ENCODE assay signal across 10 mouse cellular contexts in the genomic region with DNA sequence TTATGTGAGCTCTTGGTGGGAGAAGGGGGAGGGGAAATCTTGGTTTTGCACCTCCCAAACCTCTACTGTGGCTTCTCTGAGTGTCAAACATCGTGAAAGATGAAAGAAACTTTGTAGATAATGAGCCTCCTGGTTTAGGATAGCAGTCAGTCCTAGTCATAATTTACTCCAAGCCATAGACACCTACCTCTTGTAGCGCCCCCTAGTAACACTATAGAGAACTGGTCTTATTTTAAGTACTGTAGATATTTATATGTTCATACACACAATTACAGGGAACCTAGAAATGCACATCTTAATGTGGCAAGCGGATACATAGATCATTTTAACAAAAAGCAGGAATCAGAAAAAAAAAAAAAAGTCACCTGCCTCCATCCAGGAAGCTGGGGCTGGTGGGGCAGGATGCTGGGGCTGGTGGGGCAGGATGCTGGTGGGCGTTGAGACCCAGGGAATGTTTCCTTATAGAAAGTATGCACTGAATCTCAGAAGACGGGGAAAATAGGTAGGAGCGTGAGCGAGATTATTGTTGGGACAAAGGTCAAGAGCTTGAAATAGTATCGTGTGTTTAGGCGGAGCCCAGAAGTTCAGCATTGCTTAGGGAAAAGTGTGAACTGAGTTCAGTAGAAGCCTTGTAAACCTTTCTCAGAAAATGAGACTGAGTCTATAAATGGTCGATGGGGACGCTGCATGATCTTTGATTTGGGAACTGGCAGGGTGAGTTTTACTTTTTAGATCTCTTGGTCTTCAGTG. TPM values are rescaled to one million over a fixed set of nuclear protein-coding genes. Genes with fewer than 3 reads are reported as not detected.
DNase-seq lines count a peak whose midpoint lies in the region; ATAC-seq and TF ChIP-seq lines count a peak whose summit lies in the region.
"Had no signal": no experiment of that assay in that cellular context is flagged by ENCODE, and none has a peak within 500 bp of the region (broad histone marks: within the 10 kb centered on the region; RNA-seq: fewer than 3 reads in every experiment).

No protein-coding gene starts in this region.

- ATAC-seq in lung, embryonic 14.5 days (ENCODE audit: insufficient read depth), result no peak
- no peak for ATAC-seq in hindbrain, postnatal 0 days
- ATAC-seq in CD4-positive, CD25-positive, alpha-beta regulatory T cell, adult 4 months, result no peak
- ATAC-seq: inflammation-experienced regulatory T-cells, adult 6 months had no signal

- TF ChIP-seq CTCF in heart, adult 2 months (IDR thresholded peaks at IDR 0.05), result peak; percentile 24; the same call in 1 of the 2 replicates
- no peak for TF ChIP-seq CTCF in lung, embryonic 14.5 days (IDR thresholded peaks at IDR 0.05; ENCODE audit: low read depth)
- TF ChIP-seq CTCF in hindbrain, postnatal 0 days (IDR thresholded peaks at IDR 0.05; ENCODE audit: low read depth), result peak; percentile 48; the same call in 1 of the 2 replicates
- TF ChIP-seq CTCF in olfactory bulb, adult 2 months (IDR thresholded peaks at IDR 0.05; ENCODE audit: insufficient read depth, low read depth, low read length), result no peak

- H3K4me1 ChIP-seq in heart, adult 2 months (ENCODE audit: control insufficient read depth, insufficient read depth, low read length), result no peaks in the 10 kb centered on the region; the same call in none of the 2 replicates
- H3K4me1 ChIP-seq in lung, embryonic 14.5 days (ENCODE audit: insufficient read depth), result no peaks in the 10 kb centered on the region
- no peaks in the 10 kb centered on the region for H3K4me1 ChIP-seq in hindbrain, postnatal 0 days (ENCODE audit: insufficient read depth, low read length)
- H3K4me1 ChIP-seq in olfactory bulb, adult 2 months (ENCODE audit: control insufficient read depth, insufficient read depth, low read length), result peaks cover 3% of the 10 kb centered on the region; the same call in 1 of the 2 replicates
- H3K4me1 ChIP-seq: liver, embryonic 15.5 days had no signal

- peak overlapping the region; percentile 93 for H3K27ac ChIP-seq in heart, adult 2 months
- peak overlapping the region; percentile 67 for H3K27ac ChIP-seq in lung, embryonic 14.5 days (ENCODE audit: low read depth)
- peak overlapping the region; percentile 92 for H3K27ac ChIP-seq in hindbrain, postnatal 0 days
- peak overlapping the region; percentile 64 for H3K27ac ChIP-seq in olfactory bulb, adult 2 months (ENCODE audit: insufficient read depth, low read depth, low read length)
- H3K27ac ChIP-seq: liver, embryonic 15.5 days had no signal

- no peak for TF ChIP-seq POLR2A in heart, adult 2 months (IDR thresholded peaks at IDR 0.05; ENCODE audit: insufficient read depth, low read depth, low read length)
- TF ChIP-seq POLR2A in olfactory bulb, adult 2 months (IDR thresholded peaks at IDR 0.05; ENCODE audit: insufficient read depth, low read depth, low read length), result no peak

- H3K4me3 ChIP-seq in heart, adult 2 months, result no peak overlapping the region
- no peak overlapping the region for H3K4me3 ChIP-seq in lung, embryonic 14.5 days (ENCODE audit: low read depth, low read length)
- peak overlapping the region; percentile 39 for H3K4me3 ChIP-seq in hindbrain, postnatal 0 days (ENCODE audit: low read length)
- peak overlapping the region; percentile 40 for H3K4me3 ChIP-seq in olfactory bulb, adult 2 months (ENCODE audit: insufficient read depth, low read depth, low read length)
- H3K4me3 ChIP-seq: liver, embryonic 15.5 days had no signal

- no peak overlapping the region for H3K4me2 ChIP-seq in lung, embryonic 14.5 days
- peak overlapping the region; percentile 46 for H3K4me2 ChIP-seq in hindbrain, postnatal 0 days (ENCODE audit: low read depth, low read length)
- H3K4me2 ChIP-seq: liver, embryonic 15.5 days had no signal

- H3K27me3 ChIP-seq in heart, adult 2 months (ENCODE audit: control insufficient read depth, insufficient read depth, low read length), result no peaks in the 10 kb centered on the region
- H3K27me3 ChIP-seq in lung, embryonic 14.5 days (ENCODE audit: insufficient read depth, low read length), result no peaks in the 10 kb centered on the region
- H3K27me3 ChIP-seq in hindbrain, postnatal 0 days (ENCODE audit: insufficient read depth, low read length), result no peaks in the 10 kb centered on the region
- H3K27me3 ChIP-seq: liver, embryonic 15.5 days had no signal

- 44% methylated on average over 11 of the region's 11 CpGs for WGBS in heart, adult 2 months
- 53% methylated on average over 11 of the region's 11 CpGs for WGBS in lung, embryonic 14.5 days
- whole genome bisulfite sequencing in hindbrain, postnatal 0 days, result 78% methylated on average over 11 of the region's 11 CpGs
- 58% methylated on average over 11 of the region's 11 CpGs for WGBS in olfactory bulb, adult 2 months

- intact Hi-C loops in heart, adult 2 months (cut with DNase I), result loop anchor here (1.0 kb wide), 1 partner anchor 32 kb away; no protein-coding TSS in a partner anchor

- DNase-seq in heart, adult 2 months, result no peak
- DNase-seq in heart, postnatal 4 days, result no peak
- DNase-seq in lung, embryonic 14.5 days, result peak; percentile 19
- no peak for DNase-seq in lung, postnatal 4 days
- no peak for DNase-seq in hindbrain, postnatal 0 days (ENCODE audit: low spot score)
- no peak for DNase-seq in cerebellum, adult 9-10 months

- peaks cover 2% of the 10 kb centered on the region; the same call in 1 of the 2 replicates for H3K36me3 ChIP-seq in heart, adult 2 months (ENCODE audit: control insufficient read depth, insufficient read depth, low read length)
- H3K36me3 ChIP-seq in lung, embryonic 14.5 days (ENCODE audit: insufficient read depth), result no peaks in the 10 kb centered on the region
- H3K36me3 ChIP-seq in hindbrain, postnatal 0 days (ENCODE audit: insufficient read depth, low read length), result no peaks in the 10 kb centered on the region
- H3K36me3 ChIP-seq: liver, embryonic 15.5 days had no signal

- no peaks in the 10 kb centered on the region for H3K79me2 ChIP-seq in heart, adult 2 months (replicated peaks; ENCODE audit: control insufficient read depth, insufficient read depth, low read length)

- H3K9ac ChIP-seq in heart, adult 2 months (ENCODE audit: low read depth, low read length), result peak overlapping the region; percentile 55; the same call in 1 of the 2 replicates
- H3K9ac ChIP-seq in lung, embryonic 14.5 days, result no peak overlapping the region
- peak overlapping the region; percentile 55 for H3K9ac ChIP-seq in hindbrain, postnatal 0 days (replicated peaks; ENCODE audit: low read length)
- H3K9ac ChIP-seq: liver, embryonic 15.5 days had no signal

- H3K9me3 ChIP-seq in lung, embryonic 14.5 days (ENCODE audit: low read depth, low read length), result no peaks in the 10 kb centered on the region
- no peaks in the 10 kb centered on the region for H3K9me3 ChIP-seq in hindbrain, postnatal 0 days (ENCODE audit: low read length)
- H3K9me3 ChIP-seq: liver, embryonic 15.5 days had no signal

- TF ChIP-seq EP300 in heart, adult 2 months (IDR thresholded peaks at IDR 0.05; ENCODE audit: insufficient read depth, low read depth, low read length), result no peak

RNA-seq across cellular contexts. Expression of a gene that starts 1.1 kb away (rescaled TPM):
- not detected for total RNA-seq in heart, adult 2 months (2021)
- polyA plus RNA-seq in heart, adult 2 months (2012; rRNA removed), result 0.18 and 0.29 TPM in 2 replicates
- total RNA-seq in heart, postnatal 4 days (2021), result not detected
- polyA plus RNA-seq in lung, embryonic 14.5 days (2014; fragmentation: Nextera tagmentation; extraction: Ambion mirVana), result 0.07 TPM in 1 of 2 replicates, not detected in the other
- 40.5 and 45.9 TPM in 2 replicates for total RNA-seq in hindbrain, postnatal 0 days (2014; rRNA removed)
- polyA plus RNA-seq in hindbrain, postnatal 0 days (2015; fragmentation: Nextera tagmentation; extraction: Ambion mirVana), result 69.2 and 74.4 TPM in 2 replicates
- polyA plus RNA-seq in olfactory bulb, adult 2 months (2012; ENCODE audit: insufficient read depth, insufficient read length, low replicate concordance, missing spikeins), result not detected in 2 replicates
- not detected for polyA plus RNA-seq in CD4-positive, CD25-positive, alpha-beta regulatory T cell, adult 4 months (2017; shearing (Covaris generic))
- polyA plus RNA-seq: inflammation-experienced regulatory T-cells, adult 6 months; liver, embryonic 15.5 days had no signal

RNA-seq across cellular contexts. Expression of a gene that starts 20.0 kb away (rescaled TPM):
- 1 to 10 TPM; 1.7 to 2.0 TPM for total RNA-seq in heart, adult 2 months (2021)
- polyA plus RNA-seq in heart, adult 2 months (2012; rRNA removed), result 0.47 and 0.53 TPM in 2 replicates
- total RNA-seq in heart, postnatal 4 days (2021), result 1 to 10 TPM; 3.6 TPM
- polyA plus RNA-seq in lung, embryonic 14.5 days (2014; fragmentation: Nextera tagmentation; extraction: Ambion mirVana), result 7.9 and 8.8 TPM in 2 replicates
- 5.5 and 6.9 TPM in 2 replicates for total RNA-seq in hindbrain, postnatal 0 days (2014; rRNA removed)
- 7.1 and 7.4 TPM in 2 replicates for polyA plus RNA-seq in hindbrain, postnatal 0 days (2015; fragmentation: Nextera tagmentation; extraction: Ambion mirVana)
- polyA plus RNA-seq in olfactory bulb, adult 2 months (2012; ENCODE audit: insufficient read depth, insufficient read length, low replicate concordance, missing spikeins), result not detected in 2 replicates
- 10 to 100 TPM in 1 of 2 experiments, 1 to 10 TPM in 1; 6.8 to 10.3 TPM for polyA plus RNA-seq in CD4-positive, CD25-positive, alpha-beta regulatory T cell, adult 4 months (2017; shearing (Covaris generic))

RNA-seq across cellular contexts. Expression of a gene that starts 33.4 kb away (rescaled TPM):
- 10 to 100 TPM; 27.9 to 31.8 TPM for total RNA-seq in heart, adult 2 months (2021)
- 33.7 and 38.6 TPM in 2 replicates for polyA plus RNA-seq in heart, adult 2 months (2012; rRNA removed)
- total RNA-seq in heart, postnatal 4 days (2021), result 10 to 100 TPM; 32.6 to 33.2 TPM
- 22.8 and 25.8 TPM in 2 replicates for polyA plus RNA-seq in lung, embryonic 14.5 days (2014; fragmentation: Nextera tagmentation; extraction: Ambion mirVana)
- 12.5 and 13.1 TPM in 2 replicates for total RNA-seq in hindbrain, postnatal 0 days (2014; rRNA removed)
- polyA plus RNA-seq in hindbrain, postnatal 0 days (2015; fragmentation: Nextera tagmentation; extraction: Ambion mirVana), result 3.6 and 4.5 TPM in 2 replicates
- not detected in 2 replicates for polyA plus RNA-seq in olfactory bulb, adult 2 months (2012; ENCODE audit: insufficient read depth, insufficient read length, low replicate concordance, missing spikeins)
- not detected for polyA plus RNA-seq in CD4-positive, CD25-positive, alpha-beta regulatory T cell, adult 4 months (2017; shearing (Covaris generic))
- polyA plus RNA-seq: inflammation-experienced regulatory T-cells, adult 6 months had no signal

Comparison
In these comparisons a context has a peak if more than half of its experiments do, and no peak if none do; other contexts are left out.
1. H3K4me3 ChIP-seq: peak in hindbrain, postnatal 0 days (single experiment) and olfactory bulb, adult 2 months (single experiment); none in heart, adult 2 months (single experiment) and lung, embryonic 14.5 days (single experiment).
2. CTCF ChIP-seq: peak in heart, adult 2 months (single experiment) and hindbrain, postnatal 0 days (single experiment); none in lung, embryonic 14.5 days (single experiment) and olfactory bulb, adult 2 months (single experiment).
3. Peak in every context shown above with its lines, with median percentiles within 50 percentile points of each other: H3K27ac ChIP-seq.